Mouse (Mus musculus): ENCODE measurements around the gene Olfr1264. TPM values are rescaled to one million over a fixed set of nuclear protein-coding genes. Genes with fewer than 3 reads are reported as not detected.

Olfr1264 gene
- polyA plus RNA-seq (2015; fragmentation: Nextera tagmentation; extraction: Ambion mirVana), result not detected in 2 replicates

DNA sequence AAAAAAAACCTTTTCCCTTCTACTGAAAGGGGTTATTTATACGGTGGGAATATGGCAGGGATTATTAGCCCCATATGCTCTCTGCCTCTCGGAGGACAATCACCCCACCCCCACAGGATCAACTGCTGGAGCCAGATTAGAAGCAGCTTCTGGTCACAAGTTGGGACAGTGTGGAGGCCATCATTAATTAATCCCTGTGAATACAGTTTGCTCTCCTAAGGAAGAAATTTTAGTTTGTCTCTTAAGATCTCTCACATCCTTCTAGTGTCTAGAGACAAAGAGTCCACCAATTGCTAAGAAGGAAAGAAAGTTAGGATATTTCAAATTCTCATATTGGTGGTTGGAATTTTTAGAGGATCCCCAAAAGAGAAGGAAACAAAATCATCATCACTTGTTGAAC is at the start of gene Olfr1264:
Olfr1264 (minus strand) TSS at position 101 of the 400 bp plus-strand sequence.
- no peak within 1 kb of the TSS for H3K9ac ChIP-seq (ENCODE audit: low read depth, low read length)
- H3K27me3 ChIP-seq (ENCODE audit: insufficient read depth, low read length), result no peaks in the 10 kb centered on the region
- H3K27ac ChIP-seq, result no peak within 1 kb of the TSS
- DNase-seq (ENCODE audit: low spot score) (no peak), ATAC-seq (replicated peaks; ENCODE audit: low FRiP score, low read depth) (no peak)
- H3K4me3 ChIP-seq (replicated peaks; ENCODE audit: low read depth, low read length), result no peak within 1 kb of the TSS
- no peak within 1 kb of the TSS for H3K4me2 ChIP-seq (ENCODE audit: low read length)
- 61% methylated on average over 2 of the region's 2 CpGs for WGBS
- H3K4me1 ChIP-seq (replicated peaks; ENCODE audit: insufficient read depth, low read length), result no peaks in the 10 kb centered on the region
- TF ChIP-seq CTCF (IDR thresholded peaks at IDR 0.05; ENCODE audit: low read depth), result no peak
- H3K9me3 ChIP-seq (replicated peaks; ENCODE audit: low read length), result no peaks in the 10 kb centered on the region
- no peaks in the 10 kb centered on the region for H3K36me3 ChIP-seq (ENCODE audit: insufficient read depth, low read length)

DNA sequence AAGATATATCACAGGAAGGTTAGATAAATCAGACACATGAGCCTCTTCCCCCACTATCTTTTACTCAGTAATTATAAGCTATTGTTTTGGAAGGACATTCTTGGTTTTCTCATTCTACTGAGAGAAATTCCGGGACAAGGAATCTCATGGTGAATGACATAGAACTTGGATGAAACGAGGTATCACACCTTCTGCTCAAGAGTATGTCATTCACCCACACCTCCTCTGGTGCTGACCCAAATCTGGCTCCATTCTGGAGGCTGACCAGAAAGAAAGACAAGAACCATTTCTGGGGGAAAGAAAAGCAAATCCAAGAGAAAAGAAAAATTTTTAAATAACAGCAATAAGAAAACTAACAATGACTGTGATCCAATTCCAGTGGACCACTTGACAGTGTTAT is 44.7 kb upstream of the Olfr1264 start:
- ATAC-seq (replicated peaks; ENCODE audit: low FRiP score, low read depth) (no peak), DNase-seq (ENCODE audit: low spot score) (no peak)
- no peak overlapping the region for H3K27ac ChIP-seq
- TF ChIP-seq CTCF (IDR thresholded peaks at IDR 0.05; ENCODE audit: low read depth), result no peak
- H3K27me3 ChIP-seq (ENCODE audit: insufficient read depth, low read length), result no peaks in the 10 kb centered on the region
- no peak overlapping the region for H3K4me3 ChIP-seq (replicated peaks; ENCODE audit: low read depth, low read length)
- no peak overlapping the region for H3K9ac ChIP-seq (ENCODE audit: low read depth, low read length)
- 69% methylated on average over 2 of the region's 2 CpGs for WGBS
- H3K4me2 ChIP-seq (ENCODE audit: low read length), result no peak overlapping the region
- no peaks in the 10 kb centered on the region for H3K9me3 ChIP-seq (replicated peaks; ENCODE audit: low read length)
- no peaks in the 10 kb centered on the region for H3K4me1 ChIP-seq (replicated peaks; ENCODE audit: insufficient read depth, low read length)
- H3K36me3 ChIP-seq (ENCODE audit: insufficient read depth, low read length), result no peaks in the 10 kb centered on the region

DNA sequence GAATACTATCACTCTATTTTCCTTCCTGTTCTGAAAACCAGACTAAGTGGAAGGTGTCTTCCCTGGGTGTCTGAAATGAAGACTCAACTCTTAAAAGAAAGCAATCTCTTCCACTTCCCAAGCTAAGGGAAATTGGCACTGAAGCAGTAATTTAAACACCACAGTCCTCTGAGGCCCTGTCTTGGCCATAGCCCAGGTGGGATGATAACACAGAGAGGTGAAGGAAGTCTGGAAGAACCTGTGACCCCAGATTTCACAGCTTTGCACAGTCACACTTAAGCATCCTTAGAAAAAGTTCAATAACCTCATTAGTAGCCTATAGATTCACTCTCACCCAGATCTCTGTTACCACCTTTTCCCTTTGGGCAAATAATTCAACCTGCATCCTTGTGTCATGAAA is 38.1 kb upstream of the Olfr1264 start, which contains the start of gene Olfr140:
Olfr140 (minus strand) TSS at position 101 of the 400 bp plus-strand sequence.
- TF ChIP-seq CTCF (IDR thresholded peaks at IDR 0.05; ENCODE audit: low read depth), result no peak
- H3K27ac ChIP-seq, result no peak within 1 kb of the TSS
- no peak within 1 kb of the TSS for H3K4me3 ChIP-seq (replicated peaks; ENCODE audit: low read depth, low read length)
- no peak within 1 kb of the TSS for H3K9ac ChIP-seq (ENCODE audit: low read depth, low read length)
- no peaks in the 10 kb centered on the region for H3K9me3 ChIP-seq (replicated peaks; ENCODE audit: low read length)
- no peaks in the 10 kb centered on the region for H3K4me1 ChIP-seq (replicated peaks; ENCODE audit: insufficient read depth, low read length)
- H3K4me2 ChIP-seq (ENCODE audit: low read length), result no peak within 1 kb of the TSS
- ATAC-seq (replicated peaks; ENCODE audit: low FRiP score, low read depth) (no peak), DNase-seq (ENCODE audit: low spot score) (no peak)
- H3K27me3 ChIP-seq (ENCODE audit: insufficient read depth, low read length), result no peaks in the 10 kb centered on the region
- no peaks in the 10 kb centered on the region for H3K36me3 ChIP-seq (ENCODE audit: insufficient read depth, low read length)

DNA sequence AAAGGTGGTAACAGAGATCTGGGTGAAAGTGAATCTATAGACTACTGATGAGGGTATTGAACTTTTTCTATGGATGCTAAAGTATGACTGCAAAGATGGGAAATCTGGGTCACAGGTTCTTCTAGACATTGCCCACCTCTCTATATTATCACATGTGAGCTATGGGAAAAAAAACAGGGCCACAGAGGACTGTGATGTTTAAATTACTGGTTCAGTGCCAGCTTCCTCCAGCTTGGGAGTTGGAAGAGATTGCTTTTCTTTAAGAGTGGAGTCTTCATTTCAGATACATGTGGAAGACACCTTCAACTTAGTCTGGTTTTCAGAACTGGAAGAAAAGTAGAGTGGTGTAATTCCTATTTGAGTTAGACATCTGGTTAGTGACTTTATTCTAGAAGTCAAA is 9.7 kb upstream of the Olfr1264 start, which contains the start of gene Olfr1265:
Olfr1265 (plus strand) TSS at position 301 of the 400 bp plus-strand sequence.
- no peaks in the 10 kb centered on the region for H3K27me3 ChIP-seq (ENCODE audit: insufficient read depth, low read length)
- no peak within 1 kb of the TSS for H3K9ac ChIP-seq (ENCODE audit: low read depth, low read length)
- H3K4me2 ChIP-seq (ENCODE audit: low read length), result no peak within 1 kb of the TSS
- H3K4me3 ChIP-seq (replicated peaks; ENCODE audit: low read depth, low read length), result no peak within 1 kb of the TSS
- no peak within 1 kb of the TSS for H3K27ac ChIP-seq
- H3K9me3 ChIP-seq (replicated peaks; ENCODE audit: low read length), result no peaks in the 10 kb centered on the region
- no peak for TF ChIP-seq CTCF (IDR thresholded peaks at IDR 0.05; ENCODE audit: low read depth)
- no peak for ATAC-seq (replicated peaks; ENCODE audit: low FRiP score, low read depth)
- no peak for DNase-seq (ENCODE audit: low spot score)
- no peaks in the 10 kb centered on the region for H3K36me3 ChIP-seq (ENCODE audit: insufficient read depth, low read length)
- H3K4me1 ChIP-seq (replicated peaks; ENCODE audit: insufficient read depth, low read length), result no peaks in the 10 kb centered on the region

DNA sequence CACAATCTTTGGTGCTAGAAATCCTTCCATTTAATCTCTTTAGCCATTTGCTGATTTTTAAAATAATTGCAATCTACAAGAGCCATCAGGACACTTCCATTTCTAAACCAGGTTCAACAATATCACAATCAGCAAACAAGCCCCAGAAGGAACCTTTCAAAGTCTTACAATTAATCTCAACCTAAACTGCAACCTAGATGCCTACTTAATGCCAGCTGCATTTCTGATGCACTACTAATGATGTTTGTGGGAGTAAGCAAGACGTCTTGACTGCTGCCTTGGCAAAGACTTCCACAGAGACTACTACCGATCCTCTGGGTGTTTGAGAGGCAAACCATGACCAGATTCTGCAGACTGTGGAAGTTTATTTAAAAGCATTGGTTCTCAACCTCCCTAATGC is 13.5 kb downstream of the Olfr1264 start, which contains the start of gene Olfr1263:
Olfr1263 (plus strand) TSS at position 301 of the 400 bp plus-strand sequence.
- no peaks in the 10 kb centered on the region for H3K4me1 ChIP-seq (replicated peaks; ENCODE audit: insufficient read depth, low read length)
- ATAC-seq (replicated peaks; ENCODE audit: low FRiP score, low read depth) (no peak), DNase-seq (ENCODE audit: low spot score) (no peak)
- H3K4me2 ChIP-seq (ENCODE audit: low read length), result no peak within 1 kb of the TSS
- H3K36me3 ChIP-seq (ENCODE audit: insufficient read depth, low read length), result no peaks in the 10 kb centered on the region
- whole genome bisulfite sequencing, result 78% methylated on average over 2 of the region's 2 CpGs
- H3K9me3 ChIP-seq (replicated peaks; ENCODE audit: low read length), result no peaks in the 10 kb centered on the region
- no peaks in the 10 kb centered on the region for H3K27me3 ChIP-seq (ENCODE audit: insufficient read depth, low read length)
- TF ChIP-seq CTCF (IDR thresholded peaks at IDR 0.05; ENCODE audit: low read depth), result no peak
- H3K27ac ChIP-seq, result no peak within 1 kb of the TSS
- no peak within 1 kb of the TSS for H3K9ac ChIP-seq (ENCODE audit: low read depth, low read length)
- H3K4me3 ChIP-seq (replicated peaks; ENCODE audit: low read depth, low read length), result no peak within 1 kb of the TSS

DNA sequence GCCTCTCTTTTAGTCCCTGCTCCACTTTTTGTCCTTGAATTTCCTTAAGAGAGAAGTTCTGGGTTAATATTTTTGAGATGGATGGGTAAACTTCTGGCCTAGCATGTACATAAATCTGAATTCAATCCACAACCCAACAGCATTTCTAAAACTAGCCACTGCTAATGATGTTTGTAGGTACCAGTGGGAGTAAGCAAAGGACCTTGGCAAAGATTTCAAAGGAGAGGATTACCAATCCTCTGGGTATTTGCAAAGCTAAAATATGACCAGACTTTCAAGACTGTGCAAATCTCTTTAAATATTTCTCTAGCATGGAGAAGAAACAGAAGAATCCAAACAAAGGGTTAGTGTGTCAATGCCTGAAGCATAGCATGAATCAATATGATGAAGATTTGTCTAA is 25.5 kb downstream of the Olfr1264 start, which contains the start of gene Olfr1262:
Olfr1262 (plus strand) TSS at position 301 of the 400 bp plus-strand sequence.
- Histone ChIP-seq H3K27me3 (ENCODE audit: insufficient read depth, low read length) (no peaks in the 10 kb centered on the region), H3K4me3 (replicated peaks; ENCODE audit: low read depth, low read length) (no peak within 1 kb of the TSS)
- TF ChIP-seq CTCF (IDR thresholded peaks at IDR 0.05; ENCODE audit: low read depth), result no peak

DNA sequence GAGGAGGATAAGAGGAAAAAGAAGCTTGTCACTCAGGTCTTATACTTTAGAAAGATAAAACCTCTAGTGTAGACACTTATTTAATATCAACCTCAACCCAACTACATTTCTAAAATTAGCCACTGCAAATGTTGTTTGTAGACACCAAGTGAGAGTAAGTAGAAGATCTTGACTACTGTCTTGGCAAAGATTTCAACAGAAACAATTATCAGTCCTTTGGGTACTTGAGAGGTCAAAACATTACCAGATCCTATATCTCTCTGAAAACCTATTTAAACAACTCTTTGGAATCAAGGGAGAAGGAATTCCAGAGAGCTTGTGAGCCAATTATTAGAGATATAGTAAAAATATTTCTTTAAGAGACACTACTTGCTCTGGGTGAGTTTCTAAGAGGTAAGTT is 34.5 kb downstream of the Olfr1264 start, which contains the start of gene Olfr1261:
Olfr1261 (plus strand) TSS at position 301 of the 400 bp plus-strand sequence.
- ATAC-seq (replicated peaks; ENCODE audit: low FRiP score, low read depth) (no peak), DNase-seq (ENCODE audit: low spot score) (no peak)
- H3K4me3 ChIP-seq (replicated peaks; ENCODE audit: low read depth, low read length), result no peak within 1 kb of the TSS
- TF ChIP-seq CTCF (IDR thresholded peaks at IDR 0.05; ENCODE audit: low read depth), result no peak
- no peak within 1 kb of the TSS for H3K27ac ChIP-seq
- no peaks in the 10 kb centered on the region for H3K36me3 ChIP-seq (ENCODE audit: insufficient read depth, low read length)
- H3K4me2 ChIP-seq (ENCODE audit: low read length), result no peak within 1 kb of the TSS
- H3K9me3 ChIP-seq (replicated peaks; ENCODE audit: low read length), result no peaks in the 10 kb centered on the region
- no peak within 1 kb of the TSS for H3K9ac ChIP-seq (ENCODE audit: low read depth, low read length)
- H3K27me3 ChIP-seq (ENCODE audit: insufficient read depth, low read length), result no peaks in the 10 kb centered on the region
- H3K4me1 ChIP-seq (replicated peaks; ENCODE audit: insufficient read depth, low read length), result no peaks in the 10 kb centered on the region

More for the DNA sequence above, 25.5 kb downstream of the Olfr1264 start, which contains the start of gene Olfr1262:
- ATAC-seq (replicated peaks; ENCODE audit: low FRiP score, low read depth), result no peak
- Histone ChIP-seq H3K9me3 (replicated peaks; ENCODE audit: low read length) (no peaks in the 10 kb centered on the region), H3K9ac (ENCODE audit: low read depth, low read length) (no peak within 1 kb of the TSS), H3K36me3 (ENCODE audit: insufficient read depth, low read length) (no peaks in the 10 kb centered on the region), H3K4me2 (ENCODE audit: low read length) (no peak within 1 kb of the TSS), H3K27ac (no peak within 1 kb of the TSS), H3K4me1 (replicated peaks; ENCODE audit: insufficient read depth, low read length) (no peaks in the 10 kb centered on the region)
- no peak for DNase-seq (ENCODE audit: low spot score)

Data from kidney, postnatal 0 days (tissue).